Mouse (Mus musculus): ENCODE results near the gene Pkd1l1.

Gene Pkd1l1

DNA sequence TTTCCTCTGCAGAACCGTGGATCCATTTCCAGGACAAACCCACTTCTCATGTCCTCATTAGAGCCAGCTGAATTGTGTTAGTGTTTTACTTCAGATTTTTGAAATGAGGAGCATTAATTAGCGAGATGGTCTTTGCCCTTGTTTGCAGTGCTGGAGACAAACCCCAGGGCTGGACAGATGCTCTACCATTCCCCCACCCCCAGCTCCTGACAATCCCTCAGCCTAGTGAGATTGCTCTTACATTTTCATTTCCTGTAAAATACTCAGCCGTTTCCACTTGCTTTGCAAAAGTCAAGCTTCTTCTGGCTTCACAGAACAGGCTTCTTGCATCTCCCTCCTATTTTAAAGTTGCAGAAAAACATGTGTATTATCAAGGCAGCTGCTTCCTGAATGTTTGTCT is 155.7 kb downstream of the Pkd1l1 start:
- peak; percentile 68 for DNase-seq

DNA sequence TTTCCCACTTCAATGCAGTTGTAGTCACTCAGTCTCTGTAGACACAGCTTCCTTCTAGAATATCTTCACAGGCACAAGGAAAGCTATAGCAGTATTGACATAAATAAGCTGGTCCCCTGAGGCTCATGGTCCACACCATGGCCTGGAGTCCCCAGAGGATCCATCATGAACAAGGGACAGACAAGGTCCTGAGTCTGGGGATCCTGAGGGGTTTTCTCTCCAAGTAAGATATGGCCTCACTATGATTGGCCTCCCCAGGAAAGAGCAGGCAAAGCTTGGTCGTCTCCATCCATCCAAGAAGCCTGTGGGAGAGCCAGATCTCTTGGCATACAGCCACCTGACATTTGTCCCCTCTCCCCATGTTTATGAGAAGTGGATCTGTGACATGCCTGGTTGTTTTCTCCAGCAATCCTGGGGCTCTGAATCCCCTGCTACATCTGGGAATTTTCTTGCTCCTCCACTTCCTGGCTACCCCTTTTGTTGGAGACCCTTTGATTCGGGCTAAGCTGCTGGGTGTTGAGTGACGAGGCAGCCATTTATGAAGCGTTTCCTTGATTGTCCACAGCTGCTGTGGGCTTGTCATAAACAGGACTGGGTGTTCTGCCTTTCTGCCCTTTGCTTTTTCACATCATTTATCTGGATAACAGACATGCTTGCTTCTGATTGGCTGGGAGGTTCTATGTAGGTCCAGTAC is 158.8 kb downstream of the Pkd1l1 start:
- DNase-seq = peak; percentile 94

DNA sequence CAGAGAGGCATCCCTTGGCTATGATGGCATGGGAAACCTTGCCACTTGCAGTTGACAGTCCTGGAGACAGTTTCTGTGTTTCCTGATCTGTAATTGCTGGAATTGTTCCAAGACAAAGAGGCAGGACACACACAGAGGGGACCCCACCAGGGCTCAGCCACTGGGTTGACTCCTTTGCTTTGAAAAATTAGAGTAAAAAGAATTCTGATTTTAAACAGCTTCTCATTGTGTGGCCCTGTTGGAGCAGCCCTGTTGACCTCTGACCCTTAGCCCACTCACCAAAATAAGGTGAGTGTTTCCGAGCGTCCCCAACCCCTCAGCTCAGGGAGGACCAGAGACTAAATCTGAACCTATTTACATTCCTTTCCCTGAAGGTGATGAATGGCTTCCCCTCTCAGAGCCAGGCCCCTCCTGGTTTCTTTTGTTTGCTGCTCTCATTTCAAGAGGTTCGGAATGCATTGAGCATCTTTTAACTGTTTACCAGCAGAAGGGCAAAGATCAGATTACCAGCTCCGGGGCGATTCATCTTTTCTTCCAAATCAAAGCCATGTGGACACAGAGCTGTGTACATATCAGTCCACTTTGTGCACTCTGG is 161.5 kb downstream of the Pkd1l1 start:
- peak; percentile 55 for DNase-seq

DNA sequence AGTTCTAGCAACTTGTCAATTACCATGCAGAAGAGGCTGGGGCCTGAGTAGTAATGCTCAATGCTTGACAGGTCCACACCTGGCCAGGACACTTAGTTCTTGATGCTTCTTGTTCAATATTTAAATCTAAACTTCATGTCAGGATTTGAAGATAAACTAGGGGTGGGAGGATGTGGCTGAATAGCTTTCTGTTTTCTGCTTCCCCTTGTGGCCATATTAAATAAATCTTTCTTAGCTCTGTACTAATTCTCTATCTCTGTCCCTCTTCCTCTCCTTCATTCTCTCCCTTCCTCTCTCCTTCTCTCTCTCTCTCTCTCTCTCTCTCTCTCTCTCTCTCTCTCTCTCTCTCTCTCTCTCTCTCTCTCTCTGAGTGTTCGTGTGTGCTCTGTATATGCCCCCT is 163.4 kb downstream of the Pkd1l1 start:
- DNase-seq = no peak

DNA sequence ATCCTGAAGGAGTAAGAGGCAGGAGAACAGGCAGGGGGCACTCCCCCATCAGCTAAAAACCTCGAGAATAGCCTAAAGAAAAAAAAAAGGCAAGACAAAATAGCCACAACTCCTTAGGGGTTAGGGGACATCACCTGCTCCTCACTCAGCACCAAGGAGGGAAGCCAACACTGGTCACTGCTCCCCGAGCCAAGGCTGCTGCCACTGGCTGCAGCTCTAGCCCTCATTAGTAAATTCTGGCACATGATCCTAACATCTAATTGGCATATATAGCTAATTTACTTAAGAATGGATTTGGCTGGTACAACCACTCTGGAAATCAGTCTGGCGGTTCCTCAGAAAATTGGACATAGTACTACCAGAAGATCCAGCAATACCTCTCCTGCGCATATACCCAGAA is 166.1 kb downstream of the Pkd1l1 start:
- peak; percentile 35 for DNase-seq

DNA sequence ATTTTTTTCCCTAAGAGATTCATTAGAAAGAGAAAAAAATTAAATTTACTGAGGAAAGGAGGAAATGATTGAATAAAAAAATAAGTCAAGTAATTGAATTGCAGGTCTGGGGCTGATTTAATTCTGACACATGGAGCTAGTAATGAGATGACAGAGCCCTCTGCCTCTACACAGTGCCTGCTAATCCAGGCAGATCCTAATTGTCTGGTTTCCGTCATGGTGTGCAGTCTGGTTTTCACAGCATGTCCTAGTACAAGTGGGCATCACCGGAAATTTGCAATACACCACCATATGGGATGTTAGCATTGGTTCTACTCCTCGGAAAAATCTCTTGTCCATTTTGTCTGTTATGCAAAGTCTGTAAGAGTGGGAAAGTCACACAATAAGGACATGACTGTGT is 168.9 kb downstream of the Pkd1l1 start:
- no peak for DNase-seq

DNA sequence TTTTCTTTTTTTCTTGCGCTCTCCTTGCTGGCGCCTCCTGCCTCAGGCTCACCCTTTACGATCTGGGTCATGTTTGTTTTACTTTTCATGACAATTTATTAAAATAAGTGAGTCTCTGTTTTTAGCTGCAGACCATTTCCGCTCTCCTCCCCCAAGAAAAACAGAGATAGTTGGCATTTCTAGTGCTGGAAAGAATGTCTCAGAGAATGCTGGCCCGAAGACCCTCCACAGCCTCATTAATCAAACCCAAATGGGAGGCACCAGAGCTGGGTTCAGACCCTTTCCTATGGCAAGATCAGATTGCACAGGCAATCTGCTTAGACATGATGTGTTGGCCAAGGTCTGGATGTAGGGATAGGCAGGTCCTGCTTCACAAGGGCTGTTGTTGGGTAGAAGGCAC is 175.6 kb downstream of the Pkd1l1 start:
- peak; percentile 81 for DNase-seq

DNA sequence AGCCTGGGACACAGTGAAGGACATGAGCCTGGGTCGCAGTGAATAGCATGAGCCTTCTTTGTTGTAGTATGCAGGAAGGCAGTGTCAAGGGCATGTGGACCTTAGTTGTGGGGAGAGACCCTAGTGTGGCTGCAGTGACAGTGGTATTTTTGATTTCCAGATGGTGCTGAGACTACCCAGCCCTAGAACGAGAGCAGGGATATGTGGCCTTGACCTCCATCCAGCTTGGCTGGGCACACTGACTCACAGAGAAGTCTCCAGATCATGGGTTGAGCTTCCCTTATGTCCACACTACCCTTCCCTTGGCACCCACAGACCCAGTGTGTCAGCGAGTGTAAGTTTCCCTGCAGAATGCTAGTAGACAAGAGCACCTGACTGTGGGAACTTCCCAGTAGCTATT is 178.0 kb downstream of the Pkd1l1 start:
- no peak for DNase-seq

DNA sequence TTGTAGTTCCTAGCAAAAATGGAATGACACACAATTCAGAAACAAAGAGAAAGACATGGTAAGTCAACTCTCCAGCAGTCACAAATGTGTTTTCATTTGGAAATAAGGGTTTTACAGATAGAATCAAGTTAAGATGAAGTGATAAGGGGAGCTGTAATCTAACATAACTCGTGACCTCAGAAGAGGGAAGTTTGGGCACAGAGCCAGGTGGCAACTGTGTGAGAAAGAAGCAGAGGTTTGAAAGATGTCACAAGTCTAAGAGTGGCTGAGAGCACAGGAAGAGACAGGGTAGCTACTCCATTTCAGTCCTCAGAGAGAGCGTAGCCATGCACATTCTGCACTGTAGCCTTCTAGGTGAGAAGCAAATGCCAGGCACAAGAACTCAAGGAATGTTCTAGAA is 180.9 kb downstream of the Pkd1l1 start:
- peak; percentile 79 for DNase-seq

DNA sequence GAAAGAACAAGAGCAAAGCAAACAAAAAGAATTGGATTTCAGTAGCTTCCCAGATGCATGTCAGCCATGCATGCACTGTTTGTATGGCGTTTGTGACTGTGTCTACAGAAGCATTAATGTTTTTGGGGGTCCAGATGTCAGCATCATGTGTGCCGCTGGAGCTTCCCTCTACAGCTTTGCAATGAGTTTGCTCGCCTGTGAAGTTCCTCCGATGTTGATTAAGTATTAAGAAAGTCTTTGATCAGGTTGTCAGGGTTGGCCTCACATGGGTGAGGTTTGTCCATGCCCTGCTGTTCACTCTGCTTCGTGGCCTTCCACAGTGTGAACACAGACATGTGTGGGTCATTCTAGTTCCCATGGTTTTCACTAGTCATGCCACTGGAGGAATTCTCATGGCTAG is 183.9 kb downstream of the Pkd1l1 start:
- peak; percentile 56 for DNase-seq

DNA sequence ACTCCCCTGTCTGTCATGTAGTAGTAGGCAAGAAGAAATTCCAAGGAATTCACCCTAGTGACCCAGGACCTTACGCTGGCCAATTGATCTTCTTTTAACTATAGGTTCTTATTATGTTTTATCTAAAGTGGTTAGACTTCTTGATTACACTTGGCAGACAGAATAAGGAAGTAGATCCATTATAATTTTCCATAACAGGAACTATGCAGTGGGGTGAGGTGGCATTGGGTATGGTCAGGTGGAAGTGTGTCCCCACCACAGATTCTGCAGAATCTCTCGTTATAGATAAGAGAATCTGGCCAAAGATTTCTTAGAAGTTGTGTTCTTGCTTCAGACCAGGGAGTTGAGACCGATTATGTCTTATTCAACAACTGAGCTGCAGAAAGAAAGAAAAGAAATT is 185.5 kb downstream of the Pkd1l1 start:
- DNase-seq = peak; percentile 23

DNA sequence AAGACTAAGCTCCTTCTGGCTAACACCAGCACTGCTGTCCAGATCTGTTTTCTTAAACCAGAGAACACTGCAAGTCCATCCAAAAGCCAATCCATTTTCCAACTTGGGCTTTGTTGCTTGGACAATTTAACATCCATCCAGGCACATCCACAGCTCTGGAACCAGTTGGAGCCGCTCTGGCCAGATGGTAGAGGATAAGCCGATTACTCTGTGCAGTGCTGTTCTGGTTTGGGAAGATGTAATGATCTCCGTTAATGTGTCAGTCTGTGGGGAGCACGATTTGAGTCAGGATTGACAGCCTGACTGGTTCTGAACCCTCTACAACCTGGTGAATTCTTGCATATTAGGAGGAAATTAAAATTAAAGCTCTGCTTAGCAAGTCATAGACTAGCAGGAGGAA is 188.7 kb downstream of the Pkd1l1 start:
- DNase-seq = peak; percentile 79

DNA sequence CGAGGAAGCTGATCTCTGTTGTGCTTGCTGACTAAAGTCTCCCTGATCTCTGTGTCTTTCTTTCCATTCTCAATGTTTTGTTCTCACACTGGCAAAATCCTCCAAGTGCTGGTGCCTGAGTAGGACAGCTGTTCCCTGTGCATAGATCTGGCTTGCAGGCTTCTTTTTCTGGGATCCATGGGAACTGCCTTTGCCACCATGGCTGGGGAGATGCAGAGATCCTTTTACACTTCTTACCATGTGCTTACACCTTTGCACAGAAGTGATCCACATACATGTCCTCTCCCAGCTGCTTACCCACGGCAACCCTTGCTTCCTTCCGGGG is 191.0 kb downstream of the Pkd1l1 start:
- DNase-seq = peak; percentile 69

DNA sequence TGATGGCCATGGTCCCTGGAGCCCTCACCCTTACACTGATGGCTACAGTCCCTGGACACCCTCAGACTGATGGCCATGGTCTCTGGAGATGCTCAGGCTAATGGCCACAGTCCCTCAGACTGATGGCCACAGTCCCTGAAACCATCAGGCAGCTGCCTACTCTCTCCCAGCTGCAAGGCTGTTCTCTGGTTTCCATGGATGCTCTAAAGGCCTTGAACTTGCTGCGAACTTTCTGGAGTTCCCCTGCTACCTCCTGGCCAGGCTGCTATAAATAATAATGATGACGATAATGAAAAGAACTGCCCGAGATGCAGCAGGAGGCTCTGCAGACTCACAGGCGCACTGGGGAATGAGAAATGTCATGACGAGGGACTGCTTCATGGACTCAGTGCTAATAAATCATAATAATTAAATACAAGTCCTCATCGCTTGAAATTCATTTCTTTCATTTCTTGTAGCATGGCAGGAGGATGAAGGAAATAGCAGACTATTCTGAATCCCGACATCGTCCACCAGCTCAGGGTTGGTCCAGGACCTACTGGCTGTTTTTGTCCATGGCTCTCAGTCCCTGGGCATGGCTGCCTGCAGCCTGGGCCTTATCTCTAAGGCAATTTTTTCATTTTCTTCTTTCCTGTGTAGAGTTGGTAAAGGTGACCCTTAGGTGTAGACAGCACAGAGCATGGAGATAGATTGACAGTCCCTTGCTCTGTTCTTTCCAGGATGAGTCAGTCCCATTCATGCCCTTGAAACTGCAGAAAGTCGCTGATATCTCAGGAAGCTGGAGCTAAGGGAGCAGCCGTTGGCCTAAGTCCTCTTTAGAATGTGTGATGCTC is 191.5 kb downstream of the Pkd1l1 start:
- DNase-seq = peak; percentile 92

DNA sequence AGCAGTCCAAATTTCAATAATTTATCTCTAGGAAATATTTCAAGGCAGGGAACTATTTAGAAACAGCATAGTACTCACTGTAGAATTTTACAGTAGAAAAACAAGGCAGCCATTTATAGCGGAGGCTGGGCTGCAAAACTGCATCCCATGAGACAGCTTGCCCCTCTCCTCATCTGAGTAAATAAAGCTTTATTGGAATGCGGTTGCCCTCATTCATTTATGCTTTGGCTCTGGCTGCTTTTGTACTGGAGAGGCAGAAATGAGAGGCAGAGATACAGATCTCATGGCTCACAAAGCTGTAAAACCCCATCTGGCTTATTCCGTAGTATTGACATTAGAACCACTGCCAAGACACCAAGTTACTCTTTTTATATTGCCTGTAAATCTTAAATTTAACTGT is 193.6 kb downstream of the Pkd1l1 start:
- peak; percentile 51 for DNase-seq

Measured in heart, adult 11 months (tissue).